Mouse (Mus musculus): ENCODE measurements at regions not wholly inside any gene's neighbourhood (a gene's known extent, or its start where the extent isn't known, plus 50 kb on each side); places are given as distances from the start of the nearest gene placed in this dataset.

GRCm38 (mm10) chr2:33942085-33942484 is 54.3 kb upstream of the Mvb12b start:
- in situ Hi-C loops (cut with MboI; ENCODE audit: low pct_unique_long_range_greater_than_20kb): no loop called here
- CTCF ChIA-PET: no interaction called here
- DNase-seq (ENCODE audit: low read depth, low spot score) (no peak), ATAC-seq (no peak)
- TF ChIP-seq CTCF (IDR thresholded peaks at IDR 0.05): no peak
- H3K27me3 ChIP-seq: peaks cover 12% of the 10 kb centered on the region
- POLR2A ChIA-PET: no interaction called here

DNA sequence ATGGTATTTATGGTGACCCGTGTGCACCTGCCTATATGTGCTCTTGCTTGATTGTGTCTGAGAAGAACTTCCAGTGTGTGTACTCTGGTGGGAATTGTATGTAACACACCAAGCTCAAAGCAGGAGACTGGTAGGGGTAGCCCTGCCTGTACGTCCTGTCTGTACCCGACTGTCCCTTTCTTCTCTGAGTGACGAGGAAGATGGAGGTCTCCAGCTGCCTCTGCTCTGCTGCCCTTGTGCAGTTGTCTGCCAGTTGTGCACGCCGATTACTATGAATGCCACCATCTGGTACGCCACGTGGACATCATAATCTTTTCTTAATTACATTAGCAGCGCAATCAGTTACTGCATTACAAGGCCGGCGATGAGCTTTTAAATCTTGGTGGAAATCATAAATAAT is 53.6 kb upstream of the Mvb12b start:
- ChIA-PET CTCF (no interaction called here), POLR2A (no interaction called here)
- ATAC-seq (no peak), DNase-seq (ENCODE audit: low read depth, low spot score) (no peak)
- in situ Hi-C loops (cut with MboI; ENCODE audit: low pct_unique_long_range_greater_than_20kb): no loop called here
- TF ChIP-seq CTCF (IDR thresholded peaks at IDR 0.05): no peak
- peaks cover 16% of the 10 kb centered on the region for H3K27me3 ChIP-seq

DNA sequence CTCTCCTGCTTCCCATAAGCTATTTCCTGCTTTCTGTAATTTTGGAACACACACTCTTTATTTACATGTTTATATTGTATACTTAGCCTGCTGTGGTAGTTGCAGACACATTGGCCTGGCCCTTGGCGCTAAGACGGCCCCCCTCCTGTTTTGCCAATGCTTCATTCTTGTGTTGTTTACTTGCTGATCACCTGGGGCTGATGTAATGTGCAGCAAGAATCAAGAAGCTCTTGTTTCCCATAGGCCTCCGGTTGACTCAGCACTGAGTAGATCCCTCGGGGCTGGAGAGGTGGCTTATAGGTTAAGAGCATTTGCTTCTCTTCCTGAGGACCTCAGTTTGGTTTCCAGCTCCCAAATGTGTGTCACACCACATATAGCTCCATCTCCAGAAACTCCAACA is 52.1 kb upstream of the Mvb12b start:
- no peak for ATAC-seq
- H3K27me3 ChIP-seq: peaks cover 16% of the 10 kb centered on the region
- in situ Hi-C loops (cut with MboI; ENCODE audit: low pct_unique_long_range_greater_than_20kb): no loop called here
- POLR2A ChIA-PET: no interaction called here
- TF ChIP-seq CTCF (IDR thresholded peaks at IDR 0.05): no peak
- DNase-seq (ENCODE audit: low read depth, low spot score): no peak
- CTCF ChIA-PET: interaction anchor here (1.5 kb wide), 1 partner anchor 10 kb away, joined by 4 read pairs; no protein-coding TSS in a partner anchor

Measured in Patski (cell line).